Mouse (Mus musculus) heart, postnatal 0 days (tissue): ENCODE data around the gene Hk1.

Experiments
- CTCF ChIP-seq: IDR thresholded peaks from 2 replicates; pipeline ENCODE4 v1.5.1; 2016; ENCODE audit warnings: antibody characterized with exemption, control low read depth, low read depth
- EP300 ChIP-seq: IDR thresholded peaks from 2 replicates; pipeline ENCODE4 v1.6.1; 2016; ENCODE audit warnings: antibody characterized with exemption, low read depth

DNA sequence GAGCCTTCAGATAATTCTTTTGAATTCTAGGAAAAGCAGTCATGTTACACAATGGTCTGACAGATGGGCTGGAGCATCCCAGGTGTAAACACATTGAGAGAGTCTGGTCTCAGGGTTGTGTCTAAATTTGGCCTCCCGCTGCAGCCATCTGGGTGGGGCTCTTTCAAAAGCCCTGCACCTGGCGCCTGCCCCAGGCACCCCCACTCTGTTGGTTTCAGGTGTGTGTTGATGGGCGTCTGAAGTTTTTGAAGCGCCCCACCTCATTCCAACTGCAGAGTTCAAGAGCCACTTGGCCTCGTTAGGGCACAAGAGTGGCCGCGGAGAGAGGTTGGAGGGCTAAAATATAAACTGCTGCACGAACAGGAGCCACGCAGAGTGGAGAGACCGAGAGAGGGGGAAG lies 137.3 kb downstream of the Hk1 start:
- TF ChIP-seq CTCF (no peak), EP300 (no peak)
